In genomic region chr10:92021036-92021435, GRCm38 (mm10) we compare ENCODE assay signal across 13 mouse cellular contexts.
"Had no signal": no experiment of that assay in that cellular context is flagged by ENCODE, and none has a peak within 500 bp of the region (broad histone marks: within the 10 kb centered on the region; RNA-seq: fewer than 3 reads in every experiment).

No protein-coding gene starts in this region.

- H3K36me3 ChIP-seq: limb, embryonic 12.5 days; midbrain, embryonic 12.5 days; neural tube, embryonic 15.5 days had no signal

- H3K4me3 ChIP-seq: layer of hippocampus, adult 2 months; limb, embryonic 12.5 days; midbrain, embryonic 12.5 days; myocyte; neural tube, embryonic 15.5 days had no signal

- H3K4me1 ChIP-seq: limb, embryonic 12.5 days; midbrain, embryonic 12.5 days; neural tube, embryonic 15.5 days had no signal

- H3K27ac ChIP-seq: layer of hippocampus, adult 2 months; limb, embryonic 12.5 days; liver, embryonic 14.5 days; midbrain, embryonic 12.5 days; neural tube, embryonic 15.5 days had no signal

- H3K27me3 ChIP-seq: limb, embryonic 12.5 days; midbrain, embryonic 12.5 days; neural tube, embryonic 15.5 days had no signal

- H3K9ac ChIP-seq: limb, embryonic 12.5 days; liver, embryonic 14.5 days; midbrain, embryonic 12.5 days; neural tube, embryonic 15.5 days had no signal

- H3K9me3 ChIP-seq: limb, embryonic 12.5 days; midbrain, embryonic 12.5 days; neural tube, embryonic 15.5 days had no signal

- H3K4me2 ChIP-seq: limb, embryonic 12.5 days; midbrain, embryonic 12.5 days; neural tube, embryonic 15.5 days had no signal

- DNase-seq: kidney, postnatal 10 days; kidney, postnatal 4 days; liver; lung, adult 18-20 months; right cerebral cortex, adult 18-20 months; right cerebral cortex, postnatal 25 days; thymus, postnatal 36 days had no signal
